Mouse (Mus musculus) embryonic facial prominence, embryonic 15.5 days (tissue): ENCODE data around the gene Atp1a2. TPM values are rescaled to one million over a fixed set of nuclear protein-coding genes. Genes with fewer than 3 reads are reported as not detected.

ENCODE experiments used
- ATAC-seq: fragments of 200-750 bp; cut with Nextera tagmentation; 2 replicates; pipeline ENCODE4 v1.8.0; 2017; ENCODE audit warnings: low read depth, moderate TSS enrichment; ENCODE audit not compliant: insufficient number of reproducible peaks, low FRiP score, low TSS enrichment
- H3K27ac ChIP-seq: fragments of 300-500 bp; sonication (generic); replicated peaks from 2 replicates; pipeline ENCODE4 v1.5.1; 2015; ENCODE audit warnings: mild to moderate bottlenecking, inconsistent platforms
- H3K27me3 ChIP-seq: fragments of 300-500 bp; sonication (generic); 2 replicates; pipeline ENCODE4 v1.6.1; 2015; ENCODE audit warnings: inconsistent platforms
- H3K36me3 ChIP-seq: fragments of 300-500 bp; sonication (generic); 2 replicates; pipeline ENCODE4 v1.6.1; 2015; ENCODE audit warnings: mild to moderate bottlenecking, inconsistent platforms
- H3K4me1 ChIP-seq: fragments of 300-500 bp; sonication (generic); 2 replicates; pipeline ENCODE4 v1.6.1; 2015; ENCODE audit warnings: inconsistent platforms
- H3K4me2 ChIP-seq: fragments of 300-500 bp; sonication (generic); replicated peaks from 2 replicates; pipeline ENCODE4 v1.6.1; 2015; ENCODE audit warnings: mild to moderate bottlenecking, inconsistent platforms
- H3K4me3 ChIP-seq: fragments of 300-500 bp; sonication (generic); replicated peaks from 2 replicates; pipeline ENCODE4 v1.5.1; 2015; ENCODE audit warnings: mild to moderate bottlenecking, inconsistent platforms
- H3K9ac ChIP-seq: fragments of 300-500 bp; sonication (generic); 2 replicates; pipeline ENCODE4 v1.6.1; 2015; ENCODE audit warnings: inconsistent platforms
- H3K9me3 ChIP-seq: fragments of 300-500 bp; sonication (generic); replicated peaks from 2 replicates; pipeline ENCODE4 v1.6.1; 2016; ENCODE audit warnings: inconsistent platforms
- WGBS: fragments of 180-500 bp; shearing (Covaris S2); methylation state at CpG from one replicate; pipeline ENCODE4 v1.1.7; 2015; 5-methylcytosine and 5-hydroxymethylcytosine counted together
- polyA plus RNA-seq: library from polyadenylated mRNA; unstranded; fragments of >200 nt; fragmentation: Nextera tagmentation; extraction: Ambion mirVana; gene quantifications from 2 replicates; pipeline ENCODE4 v1.2.1, GENCODE M21; 2015

Atp1a2 gene
- polyA plus RNA-seq, 1 experiment from 2014 or later = 5.6 TPM

DNA sequence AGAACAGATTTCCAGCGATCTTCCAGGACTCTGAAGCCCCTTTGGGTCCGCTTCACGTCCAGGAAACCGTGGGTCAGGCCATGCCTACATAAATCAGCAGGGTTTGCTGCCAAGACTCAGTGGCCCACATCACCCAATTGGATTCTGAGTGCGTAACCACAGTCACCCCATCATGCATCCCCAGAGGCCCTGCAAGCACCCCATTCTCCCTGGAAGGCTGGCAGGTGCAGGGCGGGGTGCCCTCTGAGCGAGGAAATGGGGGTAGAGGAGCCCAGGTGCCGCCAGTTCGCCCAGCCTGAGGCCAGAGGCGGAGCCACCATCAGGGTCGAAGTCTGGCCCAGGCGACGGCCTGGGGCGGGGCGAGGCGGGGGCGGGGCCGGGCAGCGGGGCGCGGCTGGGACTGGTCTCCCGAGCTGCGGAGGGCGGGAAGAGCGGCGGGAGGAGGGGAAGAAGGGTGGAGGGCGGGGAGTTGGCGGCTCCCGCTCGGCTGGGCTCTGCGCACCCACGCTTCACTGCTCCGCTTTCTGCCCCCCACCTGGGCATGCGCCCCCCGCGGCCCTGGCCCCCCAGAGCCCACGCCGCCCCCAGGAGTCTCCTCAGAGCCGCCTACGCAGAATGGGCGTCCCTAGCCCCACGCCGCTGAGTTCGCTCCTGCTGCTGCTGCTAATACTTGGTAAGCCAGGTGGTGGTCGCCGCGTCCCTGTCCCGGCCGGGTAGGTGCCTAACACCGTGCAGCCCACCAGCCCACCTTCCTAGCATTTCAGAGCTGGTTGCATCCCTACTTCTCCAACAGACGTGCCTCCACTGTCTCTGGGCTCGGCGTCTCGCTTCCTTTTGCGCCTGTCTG, 14.3 kb upstream of the Atp1a2 start:
- Histone ChIP-seq H3K27me3 (no peaks in the 10 kb centered on the region), H3K27ac (peak overlapping the region; percentile 94), H3K4me1 (peaks cover 44% of the 10 kb centered on the region), H3K36me3 (0 out of 2 replicates have a peak, but pooled peaks cover 2% of the 10 kb centered on the region), H3K4me2 (peak overlapping the region; percentile 95), H3K4me3 (peak overlapping the region; percentile 67), H3K9me3 (no peaks in the 10 kb centered on the region), H3K9ac (peak overlapping the region; percentile 47)
- WGBS = under 1% methylated on average over 42 of the region's 55 CpGs
- peak; percentile 81 for ATAC-seq

DNA sequence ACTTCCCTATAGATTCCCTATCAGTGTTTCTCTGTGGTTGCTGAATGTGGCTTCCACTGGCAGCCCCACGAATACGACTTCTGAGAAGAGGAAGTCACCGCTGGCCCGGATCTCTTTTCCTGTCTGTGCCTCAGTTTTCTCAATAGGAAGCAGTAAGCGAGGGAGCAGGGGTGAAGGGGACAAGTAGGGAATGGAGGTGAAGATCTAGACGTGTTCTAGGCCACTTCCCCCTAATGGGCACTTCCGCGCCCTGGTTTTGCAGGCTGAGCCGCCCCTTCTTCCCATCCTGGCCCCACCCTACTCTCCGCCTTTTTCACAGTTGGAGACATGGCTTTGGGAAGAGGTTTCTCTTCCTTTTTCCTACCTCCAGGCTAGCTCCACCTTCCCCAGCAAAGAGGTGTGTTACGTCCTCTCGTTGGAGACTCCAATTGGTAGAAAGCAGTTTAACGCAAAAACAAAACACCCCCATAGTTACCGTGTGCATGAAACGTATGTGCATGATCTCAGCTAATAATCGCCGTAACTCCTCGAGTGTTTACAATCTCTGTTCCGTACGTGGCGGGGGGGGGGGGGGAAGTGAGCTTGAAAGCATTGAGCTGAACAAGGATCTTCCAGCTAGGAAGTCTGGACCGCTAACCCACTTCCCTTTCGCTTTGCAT, 13.5 kb upstream of the Atp1a2 start:
- peak; percentile 8; the same call in 1 of the 2 replicates for ATAC-seq
- H3K4me3 ChIP-seq = peak overlapping the region; percentile 67
- H3K4me1 ChIP-seq = peaks cover 47% of the 10 kb centered on the region
- H3K36me3 ChIP-seq = no peaks in the 10 kb centered on the region
- H3K27ac ChIP-seq = peak overlapping the region; percentile 94
- WGBS = 6% methylated on average over 23 of the region's 23 CpGs
- no peaks in the 10 kb centered on the region for H3K9me3 ChIP-seq
- H3K9ac ChIP-seq = peak overlapping the region; percentile 47
- H3K27me3 ChIP-seq = no peaks in the 10 kb centered on the region
- H3K4me2 ChIP-seq = peak overlapping the region; percentile 95

DNA sequence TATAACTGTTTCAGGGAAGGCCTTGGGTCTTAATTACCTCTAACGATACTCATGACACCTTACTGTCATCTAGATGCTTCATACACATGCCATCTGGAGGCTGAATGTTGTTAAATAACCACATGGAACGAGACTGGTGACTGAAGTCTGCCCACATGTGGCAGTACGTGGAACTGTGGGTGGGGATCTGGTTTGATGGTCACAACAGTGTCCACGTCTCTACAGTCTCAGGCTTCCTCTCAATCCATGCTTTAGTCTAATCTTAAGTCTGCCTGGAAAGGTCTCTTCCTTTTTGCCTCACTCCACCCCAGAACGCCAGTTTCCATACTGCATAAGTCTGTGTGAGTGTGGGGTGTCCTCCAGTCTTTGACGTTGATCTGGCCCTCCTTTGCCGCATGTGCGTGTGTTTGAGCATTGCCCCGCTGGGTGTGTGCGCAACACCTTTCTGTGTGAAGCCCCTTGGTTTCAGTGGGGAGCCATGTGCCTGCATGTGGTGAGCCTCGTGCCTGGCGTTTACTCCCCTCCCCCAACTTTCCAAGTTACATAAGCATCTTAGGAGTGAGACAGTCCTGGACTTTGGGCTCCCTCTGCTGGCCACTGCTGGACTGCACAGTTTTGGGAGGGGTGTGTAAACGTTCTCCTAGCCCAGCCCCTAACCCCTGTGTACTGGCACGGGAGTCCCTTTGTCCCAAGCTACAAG, 12.0 kb upstream of the Atp1a2 start:
- peak overlapping the region; percentile 32 for H3K4me3 ChIP-seq
- H3K9ac ChIP-seq = peak overlapping the region; percentile 7; the same call in 1 of the 2 replicates
- 1% methylated on average over 14 of the region's 14 CpGs for WGBS
- H3K9me3 ChIP-seq = no peaks in the 10 kb centered on the region
- no peaks in the 10 kb centered on the region for H3K27me3 ChIP-seq
- H3K27ac ChIP-seq = peak overlapping the region; percentile 94
- peaks cover 47% of the 10 kb centered on the region for H3K4me1 ChIP-seq
- peak overlapping the region; percentile 65 for H3K4me2 ChIP-seq
- ATAC-seq = peak; percentile 81
- H3K36me3 ChIP-seq = no peaks in the 10 kb centered on the region

DNA sequence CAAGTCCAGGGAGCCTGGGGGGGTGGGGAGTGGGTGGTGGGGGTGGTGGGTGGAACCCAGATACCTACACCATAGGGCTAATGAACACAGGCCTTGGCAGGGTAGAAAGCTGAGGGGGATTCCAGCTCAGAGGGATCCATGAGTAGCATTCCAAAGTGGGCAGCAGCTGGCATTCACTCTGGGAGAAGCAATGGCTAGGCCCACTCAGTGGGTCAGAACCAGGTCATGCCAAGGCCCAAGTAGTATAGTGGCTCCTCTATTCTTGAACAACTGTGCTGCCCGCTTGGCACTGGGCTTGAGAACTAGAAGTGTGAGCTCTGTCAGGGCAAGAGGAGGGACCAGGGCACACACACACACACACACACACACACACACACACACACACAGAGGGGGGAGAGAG, 10.5 kb upstream of the Atp1a2 start:
- Histone ChIP-seq H3K9me3 (no peaks in the 10 kb centered on the region), H3K36me3 (no peaks in the 10 kb centered on the region), H3K4me2 (no peak overlapping the region), H3K27ac (peak overlapping the region; percentile 48; the same call in 1 of the 2 replicates), H3K4me3 (no peak overlapping the region), H3K27me3 (no peaks in the 10 kb centered on the region), H3K9ac (no peak overlapping the region), H3K4me1 (peaks cover 40% of the 10 kb centered on the region)
- no peak for ATAC-seq
- WGBS = 92% methylated on average over 1 of the region's 1 CpGs

DNA sequence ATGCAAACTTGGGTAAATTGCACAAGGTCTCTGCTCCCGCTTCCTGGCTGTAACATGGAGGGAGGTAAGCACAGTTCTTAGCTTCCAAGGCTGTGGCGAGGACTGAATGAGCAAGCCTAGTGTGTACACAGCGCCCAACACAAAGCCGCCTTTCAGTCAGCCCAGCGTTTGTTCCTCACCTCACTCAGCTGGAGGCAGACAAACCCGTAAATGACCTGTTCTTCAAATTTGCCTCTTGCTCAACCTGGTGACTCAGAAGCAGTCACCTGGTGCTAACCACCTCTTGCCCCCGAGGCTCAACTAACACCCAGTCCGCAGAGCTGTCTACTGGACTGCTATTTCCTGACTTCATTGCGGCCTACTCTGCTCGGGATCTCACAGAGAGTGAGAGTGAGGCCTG, 10.1 kb upstream of the Atp1a2 start:
- Histone ChIP-seq H3K9me3 (no peaks in the 10 kb centered on the region), H3K9ac (no peak overlapping the region), H3K27ac (peak overlapping the region; percentile 48; the same call in 1 of the 2 replicates), H3K4me3 (no peak overlapping the region), H3K4me2 (no peak overlapping the region), H3K36me3 (no peaks in the 10 kb centered on the region), H3K27me3 (no peaks in the 10 kb centered on the region), H3K4me1 (peaks cover 36% of the 10 kb centered on the region)
- 62% methylated on average over 10 of the region's 10 CpGs for WGBS
- no peak for ATAC-seq

DNA sequence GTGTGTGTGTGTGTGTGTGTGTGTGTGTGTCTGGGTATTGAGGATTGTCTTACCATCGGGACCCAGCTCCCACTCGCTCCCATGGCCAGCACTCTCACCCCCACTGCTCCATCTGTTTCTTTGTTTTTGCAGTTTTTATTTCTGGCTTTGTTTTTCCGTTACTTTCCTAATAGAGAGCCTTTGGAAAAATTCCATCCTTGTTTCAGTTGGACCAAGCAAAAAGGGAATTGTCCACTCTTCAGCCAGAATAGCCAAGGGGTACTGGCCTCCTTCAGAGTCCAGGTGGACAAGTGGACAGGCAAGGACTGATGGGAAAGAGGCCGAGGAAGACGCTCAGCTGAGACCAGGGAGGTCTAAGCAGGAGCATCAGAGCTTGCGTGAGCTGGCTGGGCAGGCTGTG, 9.0 kb upstream of the Atp1a2 start:
- Histone ChIP-seq H3K4me2 (no peak overlapping the region), H3K27ac (no peak overlapping the region), H3K27me3 (no peaks in the 10 kb centered on the region), H3K36me3 (no peaks in the 10 kb centered on the region), H3K4me1 (peaks cover 32% of the 10 kb centered on the region), H3K9me3 (no peaks in the 10 kb centered on the region), H3K9ac (no peak overlapping the region), H3K4me3 (no peak overlapping the region)
- 66% methylated on average over 6 of the region's 6 CpGs for WGBS
- no peak for ATAC-seq

DNA sequence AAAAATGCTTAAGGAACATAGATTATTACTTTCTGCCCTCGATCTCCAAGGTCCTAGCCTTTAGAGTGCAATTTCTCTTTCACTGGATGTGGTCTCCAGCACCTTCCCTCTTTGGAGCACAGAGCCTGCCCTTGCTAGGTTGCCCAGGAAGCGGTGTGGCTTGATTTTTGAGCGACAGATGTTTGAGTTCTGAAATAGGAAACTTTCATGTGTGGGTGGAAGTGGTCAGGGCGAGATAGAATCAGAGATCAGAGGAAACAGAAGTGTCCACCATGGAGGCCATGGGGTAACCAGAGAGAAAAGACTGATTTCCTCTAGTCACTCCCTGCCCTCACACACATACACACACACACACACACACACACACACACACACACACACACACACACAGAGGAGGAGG, 8.3 kb upstream of the Atp1a2 start:
- Histone ChIP-seq H3K4me2 (no peak overlapping the region), H3K4me3 (no peak overlapping the region), H3K4me1 (peaks cover 30% of the 10 kb centered on the region), H3K27me3 (no peaks in the 10 kb centered on the region), H3K36me3 (no peaks in the 10 kb centered on the region), H3K27ac (no peak overlapping the region), H3K9ac (no peak overlapping the region), H3K9me3 (no peaks in the 10 kb centered on the region)
- WGBS = 64% methylated on average over 4 of the region's 4 CpGs
- ATAC-seq = no peak

DNA sequence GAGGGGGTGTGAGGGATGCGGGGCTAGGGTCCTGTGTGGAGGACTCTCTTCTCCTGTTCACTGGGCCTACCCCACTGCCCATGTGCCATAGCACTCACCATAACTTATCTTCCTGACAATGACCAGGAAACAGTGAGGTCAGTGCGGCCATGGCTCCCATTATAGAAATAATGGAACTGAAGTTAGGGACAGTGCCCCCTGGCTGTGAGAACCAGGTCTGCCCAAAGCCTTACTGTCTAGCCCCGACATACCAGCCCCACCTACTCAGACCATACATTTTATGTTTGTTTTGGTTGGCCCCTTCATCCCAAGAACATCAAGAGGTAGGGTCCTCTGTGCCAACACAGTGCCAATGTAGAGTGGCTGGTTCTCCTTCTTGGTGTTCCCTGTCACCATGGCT, 7.8 kb upstream of the Atp1a2 start:
- no peak overlapping the region for H3K4me2 ChIP-seq
- no peaks in the 10 kb centered on the region for H3K9me3 ChIP-seq
- no peaks in the 10 kb centered on the region for H3K36me3 ChIP-seq
- WGBS = 74% methylated on average over 3 of the region's 3 CpGs
- H3K27ac ChIP-seq = no peak overlapping the region
- no peak overlapping the region for H3K9ac ChIP-seq
- no peak overlapping the region for H3K4me3 ChIP-seq
- no peaks in the 10 kb centered on the region for H3K27me3 ChIP-seq
- peaks cover 31% of the 10 kb centered on the region for H3K4me1 ChIP-seq
- ATAC-seq = no peak

DNA sequence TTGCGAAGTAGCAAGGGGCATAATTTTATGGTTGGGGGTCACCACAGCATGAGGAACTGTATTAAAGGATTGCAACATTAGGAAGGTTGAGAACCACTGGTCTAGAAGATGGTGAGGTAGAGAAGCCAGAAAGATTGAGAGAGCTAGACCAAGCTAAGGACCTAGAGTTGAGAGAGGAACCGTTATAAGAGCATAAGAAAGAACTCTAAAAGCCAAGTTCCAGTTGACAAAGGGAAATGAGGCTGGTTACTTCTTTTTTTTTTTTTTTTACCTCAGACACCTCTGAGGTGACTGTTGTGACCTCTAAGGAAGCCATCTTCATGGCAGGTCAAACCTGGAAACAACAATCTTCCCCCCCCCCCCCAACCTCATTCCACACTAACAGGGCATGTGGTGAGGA, 7.3 kb upstream of the Atp1a2 start:
- Histone ChIP-seq H3K36me3 (no peaks in the 10 kb centered on the region), H3K27ac (no peak overlapping the region), H3K27me3 (no peaks in the 10 kb centered on the region), H3K4me3 (no peak overlapping the region), H3K9ac (no peak overlapping the region), H3K4me1 (peaks cover 27% of the 10 kb centered on the region), H3K9me3 (no peaks in the 10 kb centered on the region), H3K4me2 (no peak overlapping the region)
- ATAC-seq = no peak
- WGBS = 94% methylated on average over 2 of the region's 2 CpGs

DNA sequence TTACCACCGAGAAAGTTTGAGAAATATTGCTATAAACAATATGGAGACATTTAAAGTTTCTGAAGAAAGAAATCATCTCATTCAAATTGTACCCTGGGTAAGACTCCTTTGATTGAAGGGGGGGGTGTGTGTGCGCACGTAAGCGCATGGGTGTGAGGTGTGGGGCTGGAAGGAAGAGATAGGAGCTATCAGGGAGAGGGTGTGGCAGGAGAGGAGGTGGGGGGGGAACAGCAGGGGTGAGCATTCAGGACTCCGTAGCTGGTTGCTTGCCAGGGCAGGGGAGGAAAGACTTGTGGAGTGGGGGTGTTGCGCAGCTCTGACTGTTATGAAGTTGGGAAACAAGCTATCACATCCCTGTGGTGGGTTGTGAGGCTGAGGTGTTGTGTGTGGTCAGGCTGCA, 6.6 kb upstream of the Atp1a2 start:
- Histone ChIP-seq H3K9ac (no peak overlapping the region), H3K9me3 (no peaks in the 10 kb centered on the region), H3K36me3 (no peaks in the 10 kb centered on the region), H3K4me1 (peaks cover 21% of the 10 kb centered on the region; the same call in 1 of the 2 replicates), H3K4me3 (no peak overlapping the region), H3K4me2 (no peak overlapping the region), H3K27me3 (no peaks in the 10 kb centered on the region), H3K27ac (no peak overlapping the region)
- no peak for ATAC-seq
- WGBS = 77% methylated on average over 6 of the region's 6 CpGs

DNA sequence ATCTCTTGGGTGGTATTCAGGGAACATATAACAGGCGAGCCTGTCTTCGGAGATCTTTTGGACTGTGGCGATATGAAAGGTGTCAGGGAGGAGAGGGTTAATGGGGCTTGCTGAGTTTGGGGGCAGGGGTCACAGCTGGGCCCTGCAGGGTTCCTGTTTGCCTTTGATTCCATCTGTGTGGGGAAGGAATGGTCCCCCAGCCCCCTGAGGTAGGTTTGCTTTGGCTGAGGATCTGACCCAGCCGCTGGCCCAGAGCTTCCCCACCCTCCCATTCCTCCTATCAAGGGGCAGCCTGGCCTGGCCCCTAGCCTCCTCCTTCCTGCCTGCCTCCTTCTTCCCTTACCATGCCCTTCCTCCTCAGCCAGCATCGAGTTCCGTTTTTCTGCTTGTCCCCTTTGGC, 5.0 kb upstream of the Atp1a2 start:
- 32% methylated on average over 6 of the region's 6 CpGs for WGBS
- ATAC-seq = no peak
- H3K27ac ChIP-seq = no peak overlapping the region

More for the DNA sequence above, 5.0 kb upstream of the Atp1a2 start:
- Histone ChIP-seq H3K9me3 (no peaks in the 10 kb centered on the region), H3K36me3 (no peaks in the 10 kb centered on the region), H3K4me1 (peaks cover 15% of the 10 kb centered on the region), H3K4me3 (no peak overlapping the region), H3K27me3 (no peaks in the 10 kb centered on the region), H3K4me2 (no peak overlapping the region), H3K9ac (no peak overlapping the region)
